Mouse (Mus musculus) urinary bladder, postnatal 10 days (tissue): ENCODE results near the gene Rho.

ENCODE experiments used
- DNase-seq: peaks from one replicate; pipeline ENCODE4 v3.0.0; 2022; ENCODE audit warnings: low spot score

Rho gene

DNA sequence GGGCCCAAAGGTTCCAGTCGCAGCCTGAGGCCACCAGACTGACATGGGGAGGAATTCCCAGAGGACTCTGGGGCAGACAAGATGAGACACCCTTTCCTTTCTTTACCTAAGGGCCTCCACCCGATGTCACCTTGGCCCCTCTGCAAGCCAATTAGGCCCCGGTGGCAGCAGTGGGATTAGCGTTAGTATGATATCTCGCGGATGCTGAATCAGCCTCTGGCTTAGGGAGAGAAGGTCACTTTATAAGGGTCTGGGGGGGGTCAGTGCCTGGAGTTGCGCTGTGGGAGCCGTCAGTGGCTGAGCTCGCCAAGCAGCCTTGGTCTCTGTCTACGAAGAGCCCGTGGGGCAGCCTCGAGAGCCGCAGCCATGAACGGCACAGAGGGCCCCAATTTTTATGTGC, at the start of gene Rho:
Gene Rho (plus strand): TSS at position 110 of the 400 bp plus-strand sequence.
- no peak for DNase-seq

DNA sequence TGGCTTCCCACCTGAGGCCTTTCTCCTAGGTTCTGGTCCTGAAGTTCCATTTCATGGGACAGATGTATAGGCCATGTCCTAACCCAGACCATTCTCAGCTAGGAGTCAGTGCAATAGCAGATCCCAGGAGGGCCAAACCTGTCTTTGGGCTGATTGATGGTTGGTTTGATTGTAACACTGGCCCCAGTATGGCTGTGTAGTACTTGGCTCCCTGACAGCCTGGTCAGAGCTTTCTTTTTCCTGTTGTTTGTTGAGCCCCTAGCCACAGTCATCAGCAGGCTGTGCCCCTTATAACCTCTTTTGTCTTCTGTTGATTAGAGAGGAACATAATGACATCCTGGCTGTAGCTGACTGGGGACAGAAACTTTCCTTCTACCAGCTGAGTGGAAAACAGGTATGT, 47.5 kb upstream of the Rho start:
- DNase-seq = no peak

DNA sequence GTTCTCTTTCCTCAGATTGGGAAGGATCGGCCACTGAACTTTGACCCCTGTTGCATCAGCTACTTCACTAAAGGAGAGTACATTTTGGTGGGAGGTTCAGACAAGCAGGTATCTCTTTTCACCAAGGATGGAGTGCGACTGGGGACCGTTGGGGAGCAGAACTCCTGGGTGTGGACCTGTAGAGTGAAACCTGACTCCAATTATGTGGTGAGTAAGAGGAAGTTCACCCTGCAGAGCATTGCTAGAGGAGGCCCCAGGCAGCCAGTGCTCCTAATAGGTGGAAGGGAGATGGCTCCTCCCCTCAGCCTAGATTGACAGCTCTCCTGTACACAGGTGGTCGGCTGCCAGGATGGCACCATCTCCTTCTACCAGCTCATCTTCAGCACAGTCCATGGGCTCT, 44.7 kb upstream of the Rho start:
- no peak for DNase-seq

DNA sequence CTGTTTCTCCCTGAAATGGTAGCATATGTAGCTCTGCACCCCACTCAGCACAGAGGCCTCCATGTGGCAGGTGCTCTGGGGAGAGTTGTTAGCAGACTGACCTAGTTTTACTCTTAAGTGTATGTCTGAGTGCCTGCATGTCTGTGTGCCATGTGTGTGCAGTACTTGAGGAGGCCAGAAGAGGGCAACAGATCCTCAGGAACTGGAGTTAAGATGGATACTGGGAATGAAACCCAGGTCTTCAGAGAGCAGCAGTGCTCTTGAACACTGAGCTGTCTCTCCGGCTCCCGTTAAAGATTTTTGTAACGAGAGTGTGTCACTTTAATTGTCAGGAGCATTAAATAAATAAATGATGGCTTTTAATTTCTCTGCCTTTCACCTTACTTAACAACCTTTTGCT, 43.3 kb upstream of the Rho start:
- no peak for DNase-seq

DNA sequence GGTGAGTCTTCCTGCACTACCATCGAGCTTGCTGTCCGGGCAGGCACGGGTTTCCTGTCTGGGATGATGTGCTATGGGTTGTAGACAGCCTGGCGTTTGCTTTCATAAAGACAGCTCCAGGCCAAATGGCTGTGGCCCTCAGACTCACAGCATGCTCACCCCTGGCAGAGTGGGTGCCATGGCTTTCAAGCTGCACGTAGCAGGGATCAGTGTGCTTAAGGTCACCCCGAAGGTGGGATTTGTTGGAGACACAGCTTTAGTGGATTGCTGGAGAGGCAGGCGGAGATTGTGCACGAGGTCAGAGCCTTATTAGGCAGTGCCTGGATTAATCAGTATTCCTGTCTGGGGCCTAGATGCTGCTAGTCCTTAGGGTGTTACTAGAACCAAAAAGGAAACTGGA, 40.9 kb upstream of the Rho start:
- no peak for DNase-seq

DNA sequence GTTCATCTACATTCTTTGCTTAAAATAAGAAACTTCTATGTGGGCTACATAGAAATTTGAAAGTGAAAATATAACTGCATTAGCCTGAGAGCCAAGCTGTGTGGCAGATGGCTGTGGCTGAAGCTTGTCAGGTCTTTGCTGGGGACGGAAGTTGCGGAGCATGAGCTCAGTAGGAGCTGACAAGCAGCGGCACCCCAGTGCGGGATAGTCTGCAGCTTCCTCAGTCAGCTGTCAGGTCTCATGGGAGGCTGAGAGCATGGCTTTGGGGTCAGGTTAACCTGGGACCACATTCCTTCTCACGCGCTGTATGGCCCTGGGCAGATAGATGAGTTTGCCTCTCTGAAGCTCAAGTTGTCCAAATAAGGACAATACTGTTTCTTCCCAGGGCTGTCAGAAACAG, 40.5 kb upstream of the Rho start:
- no peak for DNase-seq

DNA sequence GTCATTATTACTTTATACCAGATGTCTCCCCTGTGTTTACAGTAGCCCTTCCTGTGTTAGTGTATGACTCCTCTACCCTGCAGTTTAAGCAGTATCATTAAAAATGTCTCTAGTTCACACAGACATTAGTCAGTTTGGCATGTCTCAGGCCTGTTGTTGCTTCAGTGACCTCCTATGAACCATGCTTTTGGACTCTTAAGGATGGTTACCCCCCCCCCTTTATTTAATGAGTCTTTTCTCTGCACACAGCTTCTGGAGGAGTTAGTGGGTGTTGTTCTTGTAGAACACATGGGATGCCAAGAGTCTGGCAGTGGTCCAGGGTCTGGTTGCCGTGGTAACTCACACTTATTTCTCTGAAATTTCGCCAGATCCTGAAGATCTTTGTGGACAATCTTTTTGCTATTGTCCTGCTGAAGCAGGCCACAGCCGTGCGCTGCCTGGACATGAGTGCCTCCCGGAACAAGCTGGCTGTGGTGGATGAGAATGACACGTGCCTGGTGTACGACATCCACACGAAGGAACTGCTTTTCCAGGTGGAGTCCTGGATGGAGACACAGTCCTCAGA, 40.0 kb upstream of the Rho start:
- no peak for DNase-seq

DNA sequence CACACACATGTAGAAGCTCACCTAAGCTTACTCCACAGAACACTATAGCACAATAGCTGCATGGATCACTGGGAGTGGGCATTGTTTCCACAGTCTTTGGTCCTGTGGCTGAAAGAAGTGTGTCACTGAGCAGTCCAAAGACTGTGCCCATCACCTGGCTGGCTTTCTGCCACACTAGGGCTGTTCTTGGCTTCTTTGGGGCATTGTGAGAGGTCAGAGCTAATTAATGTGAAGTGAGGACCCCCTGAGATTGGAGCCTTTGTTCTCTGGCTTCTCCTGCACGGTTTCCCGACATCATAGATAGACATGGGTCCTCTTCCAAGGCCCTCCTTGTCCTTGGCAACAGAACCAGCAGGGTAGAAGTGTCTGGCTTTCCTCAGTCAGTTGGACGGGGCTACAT, 39.2 kb upstream of the Rho start:
- no peak for DNase-seq

DNA sequence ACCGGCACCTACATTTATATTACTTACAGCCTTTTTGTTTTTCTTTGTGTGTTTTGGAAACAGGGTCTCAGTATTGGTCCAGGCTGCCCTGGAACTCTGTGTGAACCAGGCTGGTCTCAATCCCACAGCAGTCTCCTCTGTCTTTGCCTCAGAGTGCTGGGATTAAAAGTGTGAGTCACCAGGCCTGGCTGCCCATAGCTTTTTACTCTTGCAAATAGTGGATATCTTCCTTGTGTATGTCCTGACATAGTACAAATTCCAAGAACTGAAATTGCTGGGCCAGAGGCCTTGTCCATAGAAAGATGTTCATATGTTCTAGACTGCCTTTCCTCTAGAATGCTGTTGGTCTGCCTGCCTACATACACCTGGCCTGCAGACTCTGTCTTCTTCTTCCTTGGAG, 35.2 kb upstream of the Rho start:
- DNase-seq = no peak

DNA sequence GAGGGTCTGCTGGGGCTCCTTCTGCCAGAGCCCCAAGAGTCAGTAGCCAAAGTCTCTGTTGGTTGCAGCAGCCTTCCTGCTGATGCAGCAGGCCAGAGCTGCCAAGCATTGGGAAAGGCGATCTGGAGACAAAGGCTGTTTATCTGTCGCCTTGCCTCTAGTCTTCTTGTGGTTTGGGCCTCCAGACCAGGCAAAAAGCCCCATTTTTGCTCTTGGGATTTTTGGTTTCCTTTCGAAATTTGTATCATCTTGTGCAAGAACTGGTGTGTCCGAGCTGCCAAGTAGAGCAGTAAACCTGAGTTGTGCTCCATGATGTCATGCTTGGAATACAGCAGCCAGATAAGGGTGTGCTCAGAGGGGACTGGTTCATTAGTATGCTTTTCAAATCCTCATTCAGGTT, 34.4 kb upstream of the Rho start:
- no peak for DNase-seq

DNA sequence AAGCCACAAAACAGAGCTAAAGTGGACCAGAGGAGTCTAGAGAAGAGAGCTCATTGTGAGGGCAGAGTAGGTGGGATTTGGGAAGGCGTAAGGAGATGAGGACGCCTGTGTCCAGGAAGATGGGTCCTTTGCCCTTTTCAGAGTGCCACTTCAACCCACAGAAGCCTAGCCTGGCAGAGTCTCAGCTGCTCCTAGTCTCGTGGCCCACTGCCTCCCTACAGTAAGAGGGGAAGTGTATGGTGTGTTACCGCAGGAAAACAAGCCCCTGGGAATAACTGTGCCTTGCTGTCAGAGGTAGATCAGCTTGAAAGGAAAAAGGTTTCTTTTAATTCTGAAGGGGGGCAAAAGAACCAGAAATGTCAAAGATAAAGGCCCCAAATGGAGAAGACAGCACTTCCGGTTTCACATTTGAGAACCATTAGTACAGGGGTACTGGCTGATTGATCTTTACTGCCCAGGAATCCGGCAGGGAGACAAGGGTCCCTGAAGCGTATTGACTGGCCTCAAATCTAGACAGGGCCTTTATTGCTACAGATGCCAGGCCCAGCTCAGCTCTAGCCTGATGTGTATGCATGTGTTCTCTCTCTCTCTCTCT, 33.5 kb upstream of the Rho start:
- DNase-seq = no peak

DNA sequence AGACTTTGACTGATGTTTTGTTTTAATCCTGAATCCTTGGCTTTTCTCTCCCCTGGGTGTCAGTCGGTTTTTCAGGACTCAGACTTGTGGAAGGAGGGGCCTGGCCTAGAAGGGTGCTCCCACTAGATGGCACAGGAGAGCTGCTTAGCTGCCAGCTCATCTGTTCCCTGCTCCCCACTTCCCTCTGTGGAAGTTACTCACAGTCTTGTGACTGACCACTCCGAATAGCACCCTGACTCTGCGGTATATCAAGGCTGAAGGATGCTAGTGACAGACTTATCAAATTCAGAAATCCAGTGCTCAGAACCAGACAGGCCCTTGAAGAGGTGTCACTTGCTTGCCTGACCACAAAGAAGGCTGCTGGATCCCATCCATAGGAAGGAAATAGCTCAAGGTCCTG, 30.5 kb upstream of the Rho start:
- no peak for DNase-seq

DNA sequence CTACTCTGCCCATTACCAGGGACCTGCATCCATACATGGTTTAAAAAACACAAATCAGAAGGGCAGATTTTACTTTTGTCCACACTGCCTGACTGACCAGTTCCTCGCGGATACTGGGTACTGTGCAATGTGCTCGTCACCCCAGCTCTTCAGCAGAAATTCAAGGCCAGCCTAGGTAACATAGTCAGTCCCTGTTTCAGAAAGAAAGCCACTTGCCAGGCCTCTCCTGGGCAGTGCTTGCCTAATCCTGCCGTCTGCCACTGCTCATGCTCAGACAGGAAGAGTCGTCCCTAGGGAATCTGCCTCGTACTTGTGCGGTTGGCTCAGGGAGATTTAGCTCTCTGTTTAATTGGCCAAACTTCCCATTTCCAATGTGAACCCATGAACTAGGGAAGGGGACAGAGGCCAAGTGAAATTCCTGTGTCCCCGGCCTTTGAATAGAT, 30.0 kb upstream of the Rho start:
- DNase-seq = no peak

DNA sequence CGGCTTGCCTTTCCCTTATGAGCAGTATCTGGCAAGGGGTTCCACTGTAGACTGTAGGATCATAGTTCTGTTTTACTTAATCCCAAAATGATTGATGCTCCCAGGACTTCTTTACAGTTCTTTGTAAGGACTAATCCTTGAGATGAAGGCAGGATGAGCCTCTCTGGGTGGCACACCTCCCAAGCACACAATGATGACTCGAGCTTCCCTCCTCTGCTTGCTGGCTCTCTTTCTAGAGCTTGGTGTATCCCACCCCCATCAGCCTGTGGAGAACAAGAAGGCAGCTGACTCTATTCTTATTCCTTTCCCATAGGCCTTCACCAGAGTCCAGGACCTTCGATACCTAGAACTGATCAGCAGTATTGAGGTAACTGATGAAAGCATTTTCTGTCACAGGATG, 29.0 kb upstream of the Rho start:
- no peak for DNase-seq

DNA sequence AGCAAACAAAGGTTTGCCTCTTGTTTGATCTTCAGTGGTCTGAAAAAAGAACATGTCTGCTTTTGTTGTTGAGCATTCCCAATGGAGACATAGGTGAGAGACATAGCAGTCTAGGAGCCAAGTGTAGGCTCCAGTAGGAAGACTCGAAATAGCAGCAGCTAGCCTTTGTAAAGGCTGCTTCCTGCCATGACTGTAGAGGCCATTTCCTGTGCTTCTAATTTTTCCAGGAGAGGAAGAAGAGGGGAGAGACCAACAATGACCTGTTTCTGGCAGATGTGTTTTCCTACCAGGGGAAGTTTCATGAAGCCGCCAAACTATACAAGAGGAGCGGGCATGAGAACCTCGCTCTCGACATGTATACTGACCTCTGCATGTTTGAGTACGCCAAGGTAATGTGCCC, 26.0 kb upstream of the Rho start:
- DNase-seq = no peak

DNA sequence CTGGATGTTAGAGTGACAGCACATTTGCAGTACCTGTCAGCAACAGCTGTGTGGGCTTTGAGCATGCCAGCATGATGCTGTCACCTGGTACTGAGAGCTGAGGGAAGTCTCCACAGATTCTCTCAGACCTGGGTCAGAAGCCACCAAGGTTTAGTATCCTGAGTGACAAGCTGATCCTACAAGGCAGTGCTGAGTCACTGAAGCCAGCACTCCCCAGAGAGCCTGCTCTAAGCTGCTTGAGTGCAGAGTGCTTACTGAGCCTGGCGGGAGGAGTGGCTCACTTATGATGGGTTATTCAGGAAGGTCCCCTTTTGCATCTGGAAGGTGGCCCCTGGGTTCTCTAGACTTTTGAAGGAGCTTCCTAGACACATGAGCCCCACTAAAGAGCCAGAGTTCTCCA, 25.1 kb upstream of the Rho start:
- DNase-seq = no peak

DNA sequence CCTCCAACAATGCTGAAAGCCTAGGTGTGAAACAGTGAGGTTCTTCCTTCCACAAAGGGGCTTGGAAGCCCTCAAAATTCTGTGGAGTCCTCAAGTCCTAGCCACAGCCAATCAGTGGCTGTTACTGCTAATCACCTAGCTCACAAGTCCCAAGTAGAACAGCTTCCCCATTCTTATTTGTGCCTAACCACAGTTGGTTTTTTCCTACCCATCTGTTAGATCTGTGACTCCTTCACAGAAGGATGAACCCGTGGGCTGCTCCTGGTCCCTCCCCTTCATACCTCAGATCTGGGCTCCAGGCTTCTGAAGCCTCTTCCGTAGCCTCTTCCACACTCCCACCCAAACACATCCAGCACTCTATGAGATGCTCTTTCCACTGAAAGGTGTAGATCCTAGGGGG, 24.7 kb upstream of the Rho start:
- DNase-seq = no peak

DNA sequence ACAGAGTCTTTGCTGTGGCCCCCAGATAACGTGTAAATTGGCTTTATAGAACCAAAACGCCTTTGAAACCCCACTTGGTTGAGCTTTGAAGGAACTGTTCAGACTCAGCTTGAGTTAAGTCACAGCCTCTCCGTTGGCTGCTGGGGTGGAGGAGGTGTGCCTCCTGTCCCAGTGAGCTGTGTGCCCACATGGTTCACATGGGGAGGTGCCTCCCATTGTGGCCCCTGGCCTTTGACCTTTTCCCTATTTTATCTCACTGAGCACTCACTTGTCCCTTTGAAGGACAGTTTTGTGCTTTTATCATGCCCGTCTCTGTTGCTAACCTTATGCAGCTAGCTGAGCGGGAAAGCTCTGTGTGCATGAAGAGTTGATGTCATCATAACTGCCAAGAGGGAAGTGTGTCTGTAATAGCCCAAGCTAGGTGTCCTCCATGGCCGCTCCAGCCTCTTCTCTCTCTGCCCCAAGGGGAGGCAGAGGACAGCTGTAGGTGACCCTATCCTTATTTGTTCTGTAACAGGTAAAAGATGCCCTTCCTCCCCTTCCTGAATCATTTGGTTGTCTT, 23.0 kb upstream of the Rho start:
- DNase-seq = no peak

DNA sequence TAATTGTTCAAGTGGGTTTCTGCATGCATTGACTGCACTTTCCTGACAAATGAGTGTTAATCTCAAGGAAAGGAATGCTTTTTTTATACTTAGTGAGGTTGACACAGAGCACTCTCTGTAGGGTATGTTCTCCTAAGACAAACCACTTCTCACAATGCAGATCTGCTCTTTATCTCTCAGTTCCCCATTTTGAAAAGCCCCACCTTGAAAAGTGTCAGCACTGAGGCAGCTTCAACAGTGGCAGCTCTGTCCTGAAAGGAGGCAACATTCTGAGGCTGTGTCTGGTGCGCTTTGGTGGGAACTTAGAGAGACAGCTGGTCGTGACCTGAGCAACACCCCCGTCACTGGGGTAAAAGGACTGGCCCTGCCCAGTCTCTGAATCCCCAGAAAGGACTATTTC, 22.5 kb upstream of the Rho start:
- no peak for DNase-seq

DNA sequence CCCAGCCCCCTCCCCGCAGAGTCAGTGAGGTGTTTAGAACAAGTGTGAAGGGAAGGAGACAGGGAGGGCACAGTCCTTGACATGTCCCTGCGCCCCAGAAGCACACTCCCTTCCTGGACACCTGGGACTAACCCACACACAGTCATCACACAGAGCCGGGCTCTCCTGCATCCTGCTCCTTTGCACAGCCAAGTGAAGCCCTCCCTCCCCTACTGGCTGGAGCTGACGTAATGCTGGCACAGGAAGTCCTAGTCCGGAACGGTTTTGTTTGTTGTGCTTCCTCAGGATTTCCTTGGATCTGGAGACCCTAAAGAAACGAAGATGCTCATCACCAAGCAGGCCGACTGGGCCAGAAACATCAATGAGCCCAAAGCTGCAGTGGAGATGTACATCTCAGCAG, 21.6 kb upstream of the Rho start:
- no peak for DNase-seq

DNA sequence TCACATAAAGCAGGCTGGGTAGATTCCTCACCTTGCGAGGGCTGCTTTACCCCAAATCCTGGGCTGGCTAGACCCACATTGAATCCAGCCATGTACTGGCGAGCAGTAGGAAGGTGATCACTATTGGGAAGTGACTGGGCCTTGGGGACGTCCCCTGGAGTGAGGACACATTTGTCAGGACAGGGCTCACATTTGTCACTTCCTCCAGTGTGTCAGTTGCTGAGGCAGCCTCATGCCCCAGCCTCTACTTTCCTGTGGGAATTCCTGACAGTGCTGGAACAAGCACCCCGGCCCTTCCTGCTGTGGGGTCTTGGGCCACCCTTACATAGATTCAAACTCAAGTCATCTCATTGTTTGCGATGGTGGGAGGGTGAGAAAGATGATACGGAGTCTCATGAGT, 19.8 kb upstream of the Rho start:
- no peak for DNase-seq

DNA sequence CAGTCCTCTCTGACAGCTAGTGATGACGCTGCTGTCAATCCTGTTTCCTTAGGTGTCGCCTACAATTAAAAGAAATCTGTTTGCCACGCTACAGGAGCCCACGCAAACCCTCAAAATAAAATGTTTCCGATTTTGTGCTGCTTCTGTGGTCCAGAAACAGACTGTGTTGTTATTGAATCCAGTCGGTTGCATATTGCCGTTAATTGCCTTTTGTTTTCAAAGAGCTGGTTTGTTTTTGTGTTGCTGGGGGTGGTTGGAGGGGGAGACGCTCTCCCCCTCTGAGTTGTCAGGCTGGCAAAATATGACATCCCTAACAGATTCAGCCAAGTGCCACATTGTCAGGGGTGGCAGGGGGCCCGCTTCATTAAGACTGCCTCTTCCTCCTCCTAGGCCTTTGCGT, 18.1 kb upstream of the Rho start:
- DNase-seq = no peak

DNA sequence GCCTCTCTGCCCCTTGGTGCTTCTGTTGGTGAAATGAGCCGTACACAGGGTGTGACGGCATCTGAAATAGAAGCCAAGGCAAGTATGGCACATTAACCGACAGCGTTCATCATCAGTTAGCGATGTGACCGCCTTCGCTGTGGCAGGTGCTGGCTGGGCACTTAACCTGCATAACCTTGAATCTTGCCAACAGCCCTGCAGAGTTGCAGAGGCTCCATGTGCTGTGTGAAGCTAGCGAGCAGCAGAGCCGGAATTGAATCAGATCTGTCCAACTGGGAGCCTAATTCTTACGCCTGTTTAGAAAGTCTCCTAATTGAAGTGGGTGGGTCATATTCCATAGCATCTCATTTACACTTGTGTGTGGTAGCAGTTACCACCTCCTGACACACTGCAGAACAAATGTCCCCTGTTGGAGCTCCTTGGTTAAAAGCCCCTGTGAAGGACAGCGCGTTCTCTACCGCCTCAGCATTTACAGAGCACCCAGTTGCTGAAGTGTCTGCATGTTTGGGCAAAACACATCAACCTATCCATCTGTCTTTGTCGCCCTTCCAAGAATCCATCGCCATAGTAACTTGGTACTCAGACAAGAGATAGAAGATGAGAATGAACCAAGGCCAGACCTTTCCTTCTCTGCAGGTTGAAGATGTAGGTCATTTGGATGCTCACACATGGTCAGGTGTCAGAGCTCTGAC, 16.9 kb upstream of the Rho start:
- no peak for DNase-seq
